Mouse (Mus musculus) heart, adult 11 months (tissue): ENCODE data around the gene Herpud1.

Experiments used
- DNase-seq: peaks from one replicate; pipeline ENCODE4 v3.0.0; 2022

Herpud1 gene

GRCm38 (mm10) chr8:94412518-94412917 is 26.3 kb downstream of the Herpud1 start:
- DNase-seq = no peak

DNA sequence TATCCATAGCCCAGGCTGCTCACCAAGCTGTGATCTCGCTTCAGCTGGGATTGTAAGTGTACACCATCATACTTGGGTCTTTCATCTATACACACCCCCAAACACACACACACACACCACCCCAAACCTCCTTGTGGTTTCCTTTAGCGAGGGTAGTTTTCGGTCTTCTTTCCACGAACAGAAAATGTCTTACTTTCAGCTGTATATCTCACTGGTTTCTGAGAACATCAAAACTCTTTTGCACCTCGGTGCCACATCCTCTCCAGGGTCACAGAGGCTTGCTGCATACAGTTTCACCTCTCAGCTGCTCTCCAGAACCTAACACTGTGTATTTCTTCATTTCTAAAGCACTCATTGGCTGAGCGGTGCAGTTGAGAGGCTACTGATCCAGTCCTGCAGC is 27.3 kb downstream of the Herpud1 start:
- peak; percentile 82 for DNase-seq

DNA sequence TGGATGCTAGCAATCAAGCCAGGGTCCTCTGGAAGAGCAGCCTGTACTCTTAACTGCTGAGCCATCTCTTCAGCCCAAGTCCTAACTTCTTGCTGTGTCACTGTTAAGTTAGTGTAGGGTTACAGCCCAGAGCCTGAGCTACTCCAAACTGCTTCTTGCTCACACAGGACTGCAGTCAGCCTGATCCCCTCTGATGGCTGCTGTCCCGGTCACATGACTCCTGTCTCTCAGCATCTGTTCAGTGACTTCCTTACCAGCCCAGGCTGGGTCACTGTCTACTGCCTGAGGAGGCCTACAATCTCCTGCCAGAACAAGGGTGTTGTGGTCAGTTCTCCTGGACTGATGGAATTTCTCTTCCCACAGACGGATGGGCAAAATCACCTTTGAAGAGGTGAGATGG is 29.0 kb downstream of the Herpud1 start:
- peak; percentile 87 for DNase-seq

- DNase-seq = no peak
These were observed 31.8 kb downstream of the Herpud1 start for GRCm38 (mm10) chr8:94418017-94418416.

- DNase-seq = no peak
These were observed 36.0 kb downstream of the Herpud1 start for GRCm38 (mm10) chr8:94422270-94422669.

DNA sequence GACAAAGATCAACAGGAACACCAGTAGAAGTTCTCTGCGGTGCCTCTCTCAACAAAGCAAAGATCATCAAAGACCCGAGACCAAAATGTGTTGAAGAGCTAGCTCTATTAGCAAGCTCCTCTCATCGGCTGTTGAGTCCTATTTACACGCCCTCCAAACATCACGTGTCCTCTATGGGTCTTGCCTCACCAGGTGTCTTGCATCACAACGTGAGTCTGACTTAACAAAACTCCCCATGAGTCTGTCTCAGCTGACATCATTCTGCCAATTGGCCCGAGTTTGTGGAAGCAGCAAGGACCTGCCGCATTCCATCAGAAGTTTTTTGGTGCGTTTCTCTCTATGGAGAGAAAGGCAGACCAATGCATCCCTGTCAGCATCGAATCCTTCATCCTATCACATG is 41.7 kb downstream of the Herpud1 start:
- peak; percentile 94 for DNase-seq

GRCm38 (mm10) chr8:94428420-94428819 is 42.2 kb downstream of the Herpud1 start:
- DNase-seq = peak; percentile 82

DNA sequence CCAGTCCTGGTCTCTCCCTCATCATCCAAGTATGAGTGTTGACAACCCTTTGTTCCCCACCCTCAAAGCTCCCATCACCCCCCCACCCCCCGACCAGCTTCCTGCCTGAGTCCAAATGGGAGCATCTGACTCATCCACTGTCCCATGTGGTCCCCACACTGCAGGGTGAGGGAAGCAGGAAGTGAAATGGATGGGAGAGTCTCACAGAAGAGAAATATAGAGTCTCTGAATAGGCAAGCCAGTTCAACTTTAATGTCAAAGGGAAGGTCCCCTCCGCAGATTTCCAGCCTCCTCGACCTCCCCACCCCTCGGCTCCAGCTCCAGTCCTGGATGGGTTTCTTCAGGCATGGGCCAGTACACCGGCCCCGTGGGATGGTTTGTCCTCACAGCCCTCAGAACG is 43.1 kb downstream of the Herpud1 start:
- DNase-seq = peak; percentile 94

DNA sequence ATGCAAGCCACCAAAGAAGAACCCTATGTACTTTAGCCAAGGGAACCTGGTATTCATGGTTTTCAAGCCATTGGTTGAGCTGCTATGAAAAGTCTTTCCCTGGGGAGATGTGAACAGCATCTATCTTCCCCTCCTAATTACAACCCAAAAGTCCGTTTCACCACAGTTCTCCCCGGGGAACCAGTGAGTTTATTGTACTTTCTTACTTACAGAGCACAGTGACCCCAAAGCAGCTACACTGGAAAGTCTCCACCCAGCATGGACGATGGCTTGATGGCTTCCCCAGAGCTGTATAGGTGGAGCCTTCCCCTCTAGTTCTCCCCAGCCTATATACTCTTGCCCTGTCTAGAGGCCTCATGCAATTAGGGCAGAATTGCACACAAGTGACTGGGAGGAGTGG is 46.0 kb downstream of the Herpud1 start:
- DNase-seq = peak; percentile 88

DNA sequence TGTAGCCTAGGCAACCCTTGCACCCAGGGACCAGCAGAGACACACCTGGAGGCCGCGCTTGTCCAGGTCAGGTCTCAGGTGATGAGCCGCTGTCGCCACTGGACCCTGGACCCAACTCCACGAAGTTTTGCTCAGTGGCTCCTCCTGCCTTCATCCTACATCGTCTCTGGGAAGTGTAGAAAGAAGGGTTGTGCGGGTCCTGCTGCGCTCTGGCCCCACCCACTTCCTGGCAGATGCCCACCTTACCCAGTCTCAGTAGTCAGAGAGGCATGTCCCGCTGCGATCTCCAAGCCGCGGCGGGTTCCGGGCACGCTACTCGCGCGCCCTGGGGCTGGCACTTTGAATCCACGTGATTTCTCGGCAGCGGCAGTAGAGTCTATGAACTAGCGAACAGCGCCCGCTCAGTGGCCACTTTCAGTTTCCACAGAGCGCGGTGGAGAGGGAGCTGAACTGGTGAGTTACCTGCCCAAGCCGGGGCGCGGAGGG is 47.8 kb downstream of the Herpud1 start, which contains the start of gene Nlrc5:
Gene Nlrc5, plus strand, starts transcription at position 376 of the 486 bp plus-strand sequence.
- DNase-seq = peak; percentile 99

DNA sequence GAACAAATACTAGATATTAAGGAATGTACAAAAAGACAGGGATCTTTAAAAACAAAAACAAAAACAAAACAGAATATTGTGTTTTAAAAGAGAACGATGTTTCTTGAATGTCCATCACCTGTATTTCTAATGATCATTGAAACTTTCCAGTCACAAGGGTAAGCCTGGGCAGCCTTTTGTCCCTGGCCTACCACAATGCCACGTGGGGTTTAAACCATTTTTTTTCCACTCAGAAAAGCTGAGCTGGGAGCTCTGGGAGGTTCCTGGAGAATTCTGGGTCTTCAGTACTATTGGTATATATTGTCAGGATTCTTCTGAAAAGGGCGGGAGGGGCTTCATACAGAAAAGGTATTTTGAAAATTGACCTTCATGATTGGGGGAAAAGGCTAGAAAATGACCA is 48.7 kb downstream of the Herpud1 start:
- no peak for DNase-seq

DNA sequence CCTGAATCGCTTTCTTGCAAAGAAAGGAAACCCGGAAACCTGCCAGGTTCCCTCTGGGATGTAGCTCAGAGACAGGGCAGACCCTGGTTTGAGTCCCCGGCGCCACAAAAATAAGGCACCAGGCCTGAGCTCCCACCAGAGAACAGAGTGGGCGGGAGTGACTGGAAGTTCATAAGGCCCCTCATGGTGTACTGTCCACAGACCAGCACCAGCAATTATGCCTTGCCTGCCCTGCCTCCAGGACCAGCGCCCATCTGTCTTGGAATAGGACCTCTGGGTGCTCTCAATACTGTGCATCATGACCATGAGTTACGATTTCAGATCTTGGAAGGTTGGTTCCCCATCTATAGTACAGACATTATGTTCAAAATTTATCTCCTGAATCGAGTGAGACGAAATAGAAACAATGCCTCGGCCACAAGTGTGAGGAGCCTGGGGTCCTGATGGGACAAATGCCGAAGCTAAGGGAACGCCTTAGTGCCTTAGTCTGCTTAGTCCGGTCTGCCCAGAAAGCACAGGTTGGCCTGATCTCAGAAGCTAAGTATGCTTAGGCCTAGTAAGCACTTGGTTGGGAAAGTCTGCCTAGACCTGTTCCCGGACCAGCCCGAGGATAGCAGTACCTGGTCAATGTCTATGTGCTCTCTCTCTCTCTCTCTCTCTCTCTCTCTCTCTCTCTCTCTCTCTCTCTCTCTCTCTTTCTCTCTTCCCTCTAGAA is 49.3 kb downstream of the Herpud1 start:
- DNase-seq = peak; percentile 91

- no peak for DNase-seq
These were observed 49.9 kb downstream of the Herpud1 start for GRCm38 (mm10) chr8:94436112-94436572.

DNA sequence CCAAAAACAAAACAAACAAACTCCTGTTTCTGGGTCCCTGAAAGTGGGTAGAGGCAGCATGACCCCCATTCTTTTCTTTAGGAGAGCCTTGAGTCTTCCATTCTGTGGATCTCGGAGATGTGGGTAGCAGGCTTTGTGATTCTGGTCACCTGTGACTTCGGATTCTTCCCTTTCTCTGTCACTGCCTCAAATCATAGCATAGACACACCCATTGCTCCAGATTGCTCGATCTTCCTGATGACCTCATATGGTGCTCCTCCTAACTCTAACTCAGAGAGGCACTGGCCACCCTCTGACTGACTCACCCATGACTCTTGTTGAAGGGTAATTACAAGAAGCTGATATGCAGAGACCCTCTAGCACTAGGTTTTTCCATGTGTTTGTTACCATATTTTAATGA is 50.7 kb downstream of the Herpud1 start:
- DNase-seq = no peak

- no peak for DNase-seq
These were observed 52.4 kb downstream of the Herpud1 start for GRCm38 (mm10) chr8:94438659-94439058.

DNA sequence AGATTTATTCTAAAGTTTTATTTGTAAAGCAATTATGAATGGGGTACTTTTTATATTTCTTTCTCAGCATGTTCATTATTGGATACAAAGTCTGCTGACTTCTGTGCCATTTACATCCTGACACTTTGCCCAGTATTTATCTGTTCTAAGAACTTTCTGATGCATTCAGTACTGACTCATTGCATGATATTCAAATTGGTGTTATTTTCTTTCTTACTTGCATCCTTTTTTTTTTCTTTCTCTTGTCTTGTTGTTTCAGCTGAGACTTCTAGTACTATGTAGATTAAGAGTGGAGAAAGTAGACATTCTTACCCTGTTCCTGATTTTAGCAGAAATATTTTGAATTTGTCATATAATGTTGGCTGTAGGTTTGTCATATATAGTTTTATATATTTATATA is 53.5 kb downstream of the Herpud1 start:
- DNase-seq = no peak

GRCm38 (mm10) chr8:94440389-94440788 is 54.2 kb downstream of the Herpud1 start:
- DNase-seq = peak; percentile 48

- DNase-seq = peak; percentile 25
These were observed 55.4 kb downstream of the Herpud1 start for GRCm38 (mm10) chr8:94441686-94442085.

- DNase-seq = peak; percentile 92
These were observed 56.9 kb downstream of the Herpud1 start for GRCm38 (mm10) chr8:94443153-94443552.

- DNase-seq = peak; percentile 56
These were observed 58.2 kb downstream of the Herpud1 start for GRCm38 (mm10) chr8:94444480-94444879.
